In genomic region chr11:116499018-116499417, GRCm38 (mm10) we compare ENCODE assay signal across 12 mouse cellular contexts. TPM values are rescaled to one million over a fixed set of nuclear protein-coding genes. Genes with fewer than 3 reads are reported as not detected.
DNase-seq lines count a peak whose midpoint lies in the region; ATAC-seq and TF ChIP-seq lines count a peak whose summit lies in the region.
"Had no signal": no experiment of that assay in that cellular context is flagged by ENCODE, and none has a peak within 500 bp of the region (broad histone marks: within the 10 kb centered on the region; RNA-seq: fewer than 3 reads in every experiment).

No protein-coding gene starts in this region.

- no peak for DNase-seq in forebrain, embryonic 10.5 days (ENCODE audit: extremely low spot score, low spot score)
- DNase-seq in forebrain, embryonic 11.5 days (ENCODE audit: low spot score) = no peak
- DNase-seq in liver, postnatal 0 days = no peak
- no peak for DNase-seq in hindbrain, postnatal 0 days (ENCODE audit: low spot score)
- DNase-seq in embryo, embryonic 11 days = no peak
- DNase-seq in kidney, postnatal 10 days = no peak
- DNase-seq: gastrocnemius, postnatal 10 days had no signal

- no peaks in the 10 kb centered on the region for H3K27me3 ChIP-seq in forebrain, embryonic 10.5 days (ENCODE audit: poor library complexity, severe bottlenecking)
- 0 out of 2 replicates have a peak, but pooled peaks cover 2% of the 10 kb centered on the region for H3K27me3 ChIP-seq in forebrain, embryonic 11.5 days (ENCODE audit: control insufficient read depth, insufficient read depth, low read length)
- H3K27me3 ChIP-seq in liver, embryonic 12.5 days (replicated peaks) = no peaks in the 10 kb centered on the region
- no peaks in the 10 kb centered on the region for H3K27me3 ChIP-seq in liver, postnatal 0 days (ENCODE audit: insufficient read depth, low read length)
- no peaks in the 10 kb centered on the region for H3K27me3 ChIP-seq in hindbrain, postnatal 0 days (ENCODE audit: insufficient read depth, low read length)
- H3K27me3 ChIP-seq in neural tube, embryonic 13.5 days = no peaks in the 10 kb centered on the region

- H3K36me3 ChIP-seq in forebrain, embryonic 10.5 days (replicated peaks) = no peaks in the 10 kb centered on the region
- H3K36me3 ChIP-seq in forebrain, embryonic 11.5 days (ENCODE audit: control insufficient read depth, insufficient read depth, low read length) = no peaks in the 10 kb centered on the region
- no peaks in the 10 kb centered on the region for H3K36me3 ChIP-seq in liver, embryonic 12.5 days
- no peaks in the 10 kb centered on the region for H3K36me3 ChIP-seq in liver, postnatal 0 days (replicated peaks; ENCODE audit: insufficient read depth, low read length)
- no peaks in the 10 kb centered on the region for H3K36me3 ChIP-seq in hindbrain, postnatal 0 days (ENCODE audit: insufficient read depth, low read length)
- H3K36me3 ChIP-seq in neural tube, embryonic 13.5 days = no peaks in the 10 kb centered on the region

- WGBS in forebrain, embryonic 10.5 days = 42% methylated on average over 6 of the region's 6 CpGs
- 41% methylated on average over 6 of the region's 6 CpGs for WGBS in forebrain, embryonic 11.5 days
- 41% methylated on average over 6 of the region's 6 CpGs for WGBS in liver, embryonic 12.5 days (ENCODE audit: insufficient replicate concordance)
- 44% methylated on average over 6 of the region's 6 CpGs for WGBS in liver, postnatal 0 days (ENCODE audit: insufficient replicate concordance)
- WGBS in hindbrain, postnatal 0 days = 51% methylated on average over 6 of the region's 6 CpGs
- 50% methylated on average over 6 of the region's 6 CpGs for WGBS in neural tube, embryonic 13.5 days

- no peak for ATAC-seq in forebrain, embryonic 11.5 days (replicated peaks; ENCODE audit: low FRiP score)
- no peak for ATAC-seq in liver, embryonic 12.5 days
- ATAC-seq in liver, postnatal 0 days = no peak
- no peak for ATAC-seq in hindbrain, postnatal 0 days
- no peak for ATAC-seq in neural tube, embryonic 13.5 days (ENCODE audit: low read depth)

- H3K27ac ChIP-seq in forebrain, embryonic 10.5 days = no peak overlapping the region
- H3K27ac ChIP-seq in forebrain, embryonic 11.5 days (ENCODE audit: low read depth, low read length) = no peak overlapping the region
- no peak overlapping the region for H3K27ac ChIP-seq in liver, embryonic 12.5 days
- no peak overlapping the region for H3K27ac ChIP-seq in liver, postnatal 0 days (ENCODE audit: low read depth)
- no peak overlapping the region for H3K27ac ChIP-seq in hindbrain, postnatal 0 days
- H3K27ac ChIP-seq in neural tube, embryonic 13.5 days (replicated peaks) = no peak overlapping the region

- peaks cover 10% of the 10 kb centered on the region for H3K4me1 ChIP-seq in forebrain, embryonic 10.5 days
- H3K4me1 ChIP-seq in forebrain, embryonic 11.5 days (replicated peaks; ENCODE audit: control insufficient read depth, insufficient read depth, low read length) = no peaks in the 10 kb centered on the region
- H3K4me1 ChIP-seq in liver, embryonic 12.5 days = peaks cover 26% of the 10 kb centered on the region
- H3K4me1 ChIP-seq in liver, postnatal 0 days (ENCODE audit: insufficient read depth) = no peaks in the 10 kb centered on the region
- H3K4me1 ChIP-seq in hindbrain, postnatal 0 days (ENCODE audit: insufficient read depth, low read length) = no peaks in the 10 kb centered on the region
- peaks cover 19% of the 10 kb centered on the region for H3K4me1 ChIP-seq in neural tube, embryonic 13.5 days (replicated peaks)

- no peak for TF ChIP-seq CTCF in liver, postnatal 0 days (IDR thresholded peaks at IDR 0.05; ENCODE audit: low read depth)
- no peak for TF ChIP-seq CTCF in hindbrain, postnatal 0 days (IDR thresholded peaks at IDR 0.05; ENCODE audit: low read depth)

- no peak overlapping the region for H3K4me2 ChIP-seq in forebrain, embryonic 11.5 days (ENCODE audit: low read depth, low read length, severe bottlenecking)
- peak overlapping the region; percentile 58 for H3K4me2 ChIP-seq in liver, embryonic 12.5 days
- H3K4me2 ChIP-seq in liver, postnatal 0 days (ENCODE audit: low read depth, low read length) = no peak overlapping the region; the same call in 1 of the 2 replicates
- peak overlapping the region; percentile 48; the same call in 1 of the 2 replicates for H3K4me2 ChIP-seq in hindbrain, postnatal 0 days (ENCODE audit: low read depth, low read length)
- peak overlapping the region; percentile 51 for H3K4me2 ChIP-seq in neural tube, embryonic 13.5 days

- H3K9me3 ChIP-seq in forebrain, embryonic 10.5 days = 0 out of 2 replicates have a peak, but pooled peaks cover 2% of the 10 kb centered on the region
- H3K9me3 ChIP-seq in forebrain, embryonic 11.5 days (ENCODE audit: control insufficient read depth, low read length) = no peaks in the 10 kb centered on the region
- H3K9me3 ChIP-seq in liver, embryonic 12.5 days (replicated peaks) = no peaks in the 10 kb centered on the region
- no peaks in the 10 kb centered on the region for H3K9me3 ChIP-seq in liver, postnatal 0 days (ENCODE audit: low read length)
- H3K9me3 ChIP-seq in hindbrain, postnatal 0 days (ENCODE audit: low read length) = no peaks in the 10 kb centered on the region
- H3K9me3 ChIP-seq in neural tube, embryonic 13.5 days = no peaks in the 10 kb centered on the region

- no peak overlapping the region for H3K9ac ChIP-seq in forebrain, embryonic 11.5 days (ENCODE audit: low read length)
- no peak overlapping the region; the same call in 1 of the 2 replicates for H3K9ac ChIP-seq in liver, embryonic 12.5 days
- no peak overlapping the region for H3K9ac ChIP-seq in liver, postnatal 0 days (replicated peaks)
- no peak overlapping the region for H3K9ac ChIP-seq in hindbrain, postnatal 0 days (replicated peaks; ENCODE audit: low read length)
- no peak overlapping the region for H3K9ac ChIP-seq in neural tube, embryonic 13.5 days

- H3K4me3 ChIP-seq in forebrain, embryonic 10.5 days = peak overlapping the region; percentile 37
- H3K4me3 ChIP-seq in forebrain, embryonic 11.5 days (ENCODE audit: low read depth, low read length) = no peak overlapping the region
- no peak overlapping the region for H3K4me3 ChIP-seq in liver, embryonic 12.5 days
- H3K4me3 ChIP-seq in liver, postnatal 0 days (ENCODE audit: low read depth, low read length) = no peak overlapping the region
- H3K4me3 ChIP-seq in hindbrain, postnatal 0 days (ENCODE audit: low read length) = no peak overlapping the region
- peak overlapping the region; percentile 26; the same call in 1 of the 2 replicates for H3K4me3 ChIP-seq in neural tube, embryonic 13.5 days

- no peak for TF ChIP-seq EP300 in liver, postnatal 0 days (IDR thresholded peaks at IDR 0.05; ENCODE audit: low read depth)

RNA-seq across cellular contexts. Expression of gene Prpsap1, which starts 5.0 kb away (rescaled TPM):
- 200 and 209 TPM in 2 replicates for polyA plus RNA-seq in forebrain, embryonic 10.5 days (2016; fragmentation: Nextera tagmentation; extraction: Ambion mirVana)
- polyA plus RNA-seq in forebrain, embryonic 11.5 days (2014; fragmentation: Nextera tagmentation; extraction: Ambion mirVana) = 188 and 195 TPM in 2 replicates
- polyA plus RNA-seq in liver, embryonic 12.5 days (2016; fragmentation: Nextera tagmentation; extraction: Ambion mirVana) = 69.9 and 77.1 TPM in 2 replicates
- 64.4 and 67.4 TPM in 2 replicates for polyA plus RNA-seq in liver, postnatal 0 days (2015; fragmentation: Nextera tagmentation; extraction: Ambion mirVana)
- 99.7 and 105 TPM in 2 replicates for total RNA-seq in hindbrain, postnatal 0 days (2014; rRNA removed)
- 148 and 150 TPM in 2 replicates for polyA plus RNA-seq in hindbrain, postnatal 0 days (2015; fragmentation: Nextera tagmentation; extraction: Ambion mirVana)
- polyA plus RNA-seq in neural tube, embryonic 13.5 days (2015; fragmentation: Nextera tagmentation; extraction: Ambion mirVana) = 177 and 178 TPM in 2 replicates

RNA-seq across cellular contexts. Expression of gene Sphk1, which starts 31.7 kb away (rescaled TPM):
- 4.0 and 4.6 TPM in 2 replicates for polyA plus RNA-seq in forebrain, embryonic 10.5 days (2016; fragmentation: Nextera tagmentation; extraction: Ambion mirVana)
- polyA plus RNA-seq in forebrain, embryonic 11.5 days (2014; fragmentation: Nextera tagmentation; extraction: Ambion mirVana) = 3.8 and 3.9 TPM in 2 replicates
- polyA plus RNA-seq in liver, embryonic 12.5 days (2016; fragmentation: Nextera tagmentation; extraction: Ambion mirVana) = 26.9 and 28.0 TPM in 2 replicates
- 15.5 and 17.4 TPM in 2 replicates for polyA plus RNA-seq in liver, postnatal 0 days (2015; fragmentation: Nextera tagmentation; extraction: Ambion mirVana)
- 25.5 and 29.7 TPM in 2 replicates for total RNA-seq in hindbrain, postnatal 0 days (2014; rRNA removed)
- polyA plus RNA-seq in hindbrain, postnatal 0 days (2015; fragmentation: Nextera tagmentation; extraction: Ambion mirVana) = 17.9 and 20.4 TPM in 2 replicates
- 3.7 and 6.1 TPM in 2 replicates for polyA plus RNA-seq in neural tube, embryonic 13.5 days (2015; fragmentation: Nextera tagmentation; extraction: Ambion mirVana)

RNA-seq across cellular contexts. Expression of gene Qrich2, which starts 33.0 kb away (rescaled TPM):
- 0.16 and 0.24 TPM in 2 replicates for polyA plus RNA-seq in forebrain, embryonic 10.5 days (2016; fragmentation: Nextera tagmentation; extraction: Ambion mirVana)
- not detected in 2 replicates for polyA plus RNA-seq in forebrain, embryonic 11.5 days (2014; fragmentation: Nextera tagmentation; extraction: Ambion mirVana)
- not detected in 2 replicates for polyA plus RNA-seq in liver, embryonic 12.5 days (2016; fragmentation: Nextera tagmentation; extraction: Ambion mirVana)
- 0.06 TPM in 1 of 2 replicates, not detected in the other for polyA plus RNA-seq in liver, postnatal 0 days (2015; fragmentation: Nextera tagmentation; extraction: Ambion mirVana)
- not detected in 2 replicates for total RNA-seq in hindbrain, postnatal 0 days (2014; rRNA removed)
- 0.30 and 0.31 TPM in 2 replicates for polyA plus RNA-seq in hindbrain, postnatal 0 days (2015; fragmentation: Nextera tagmentation; extraction: Ambion mirVana)
- polyA plus RNA-seq in neural tube, embryonic 13.5 days (2015; fragmentation: Nextera tagmentation; extraction: Ambion mirVana) = not detected in 2 replicates
- total RNA-seq: gastrocnemius, postnatal 10 days; liver, adult 2 months had no signal
- polyA plus RNA-seq: embryonic facial prominence, embryonic 11.5 days; neural tube, embryonic 14.5 days had no signal

Comparison
In these comparisons a context has a peak if more than half of its experiments do, and no peak if none do; other contexts are left out.
1. H3K4me3 ChIP-seq: peak in forebrain, embryonic 10.5 days (single experiment) and neural tube, embryonic 13.5 days (single experiment); none in forebrain, embryonic 11.5 days (single experiment), liver, embryonic 12.5 days (single experiment), liver, postnatal 0 days (single experiment) and hindbrain, postnatal 0 days (single experiment).
2. H3K4me2 ChIP-seq: peak in liver, embryonic 12.5 days (single experiment), hindbrain, postnatal 0 days (single experiment) and neural tube, embryonic 13.5 days (single experiment); none in forebrain, embryonic 11.5 days (single experiment) and liver, postnatal 0 days (single experiment).